Mouse (Mus musculus): Measurements from ENCODE around the gene Dennd1a.

DNA sequence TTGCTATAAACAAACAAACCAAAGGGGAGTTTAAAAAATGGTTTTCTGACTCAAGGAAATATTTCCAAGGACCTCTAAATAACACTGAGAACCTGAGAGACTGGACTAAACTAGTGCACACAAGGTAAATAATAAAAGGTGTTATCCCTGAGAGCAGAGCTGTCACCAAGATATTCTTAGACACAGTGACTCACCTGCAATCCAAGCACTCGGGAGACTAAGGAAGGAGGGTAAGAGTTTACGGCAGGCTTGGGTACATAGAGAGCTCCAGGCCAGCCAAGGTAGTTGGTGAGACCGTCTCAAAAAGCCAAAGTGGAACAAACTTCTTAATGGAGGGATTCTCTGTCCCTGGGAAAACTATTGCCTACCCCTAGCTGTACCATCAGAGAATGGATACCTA, 118.6 kb downstream of the Dennd1a start:
- TF ChIP-seq CTCF (IDR thresholded peaks at IDR 0.05; ENCODE audit: insufficient read depth, low read length): no peak
- TF ChIP-seq POLR2A (IDR thresholded peaks at IDR 0.05; ENCODE audit: borderline replicate concordance, extremely low read depth, low read depth, low read length): no peak
